Mouse (Mus musculus) lung, postnatal 0 days (tissue): ENCODE results near the gene Rfk. TPM values are rescaled to one million over a fixed set of nuclear protein-coding genes. Genes with fewer than 3 reads are reported as not detected.

Experiments used
- ATAC-seq: fragments of 200-750 bp; cut with Nextera tagmentation; 2 replicates; pipeline ENCODE4 v1.8.0; 2017; ENCODE audit warnings: moderate library complexity
- DNase-seq: peaks from one replicate; pipeline ENCODE4 v3.0.0-alpha.2; 2016; ENCODE audit warnings: low spot score
- H3K27ac ChIP-seq: fragments of 300-500 bp; sonication (generic); 2 replicates; pipeline ENCODE4 v1.5.1; 2014; ENCODE audit warnings: antibody characterized with exemption, mild to moderate bottlenecking, low read length, mixed read lengths
- H3K27me3 ChIP-seq: fragments of 300-500 bp; sonication (generic); replicated peaks from 2 replicates; pipeline ENCODE4 v1.6.1; 2014; ENCODE audit warnings: low read length, mixed read lengths; ENCODE audit not compliant: insufficient read depth
- H3K36me3 ChIP-seq: fragments of 300-500 bp; sonication (generic); 2 replicates; pipeline ENCODE4 v1.6.1; 2014; ENCODE audit warnings: low read length, mixed read lengths; ENCODE audit not compliant: insufficient read depth
- H3K4me1 ChIP-seq: fragments of 300-500 bp; sonication (generic); 2 replicates; pipeline ENCODE4 v1.6.1; 2014; ENCODE audit warnings: antibody characterized with exemption, low read depth, low read length, mixed read lengths; ENCODE audit not compliant: insufficient read depth
- H3K4me2 ChIP-seq: fragments of 300-500 bp; sonication (generic); replicated peaks from 2 replicates; pipeline ENCODE4 v1.6.1; 2014; ENCODE audit warnings: low read depth, mild to moderate bottlenecking, low read length, moderate library complexity, mixed read lengths
- H3K4me3 ChIP-seq: fragments of 300-500 bp; sonication (generic); 2 replicates; pipeline ENCODE4 v1.5.1; 2014; ENCODE audit warnings: low read depth, low read length
- H3K9ac ChIP-seq: fragments of 300-500 bp; sonication (generic); replicated peaks from 2 replicates; pipeline ENCODE4 v1.6.1; 2014; ENCODE audit warnings: low read depth, mild to moderate bottlenecking
- H3K9me3 ChIP-seq: fragments of 300-500 bp; sonication (generic); 2 replicates; pipeline ENCODE4 v1.6.1; 2016; ENCODE audit warnings: low read length, mixed read lengths
- CTCF ChIP-seq: IDR thresholded peaks from 2 replicates; pipeline ENCODE4 v1.5.1; 2016; ENCODE audit warnings: antibody characterized with exemption, mild to moderate bottlenecking
- EP300 ChIP-seq: IDR thresholded peaks from 2 replicates; pipeline ENCODE4 v1.6.1; 2016; ENCODE audit warnings: antibody characterized with exemption, mild to moderate bottlenecking, control low read depth
- WGBS: fragments of 180-500 bp; shearing (Covaris S2); extraction: QIAGEN DNeasy Blood & Tissue Kit; methylation state at CpG from one replicate; pipeline ENCODE4 v1.1.7; 2014; 5-methylcytosine and 5-hydroxymethylcytosine counted together
- polyA plus RNA-seq: library from polyadenylated mRNA; unstranded; fragments of >200 nt; fragmentation: Nextera tagmentation; extraction: Ambion mirVana; gene quantifications from 2 replicates; pipeline ENCODE4 v1.2.1, GENCODE M21; 2015

Gene Rfk
- polyA plus RNA-seq, 1 experiment from 2014 or later: 77.4 TPM

DNA sequence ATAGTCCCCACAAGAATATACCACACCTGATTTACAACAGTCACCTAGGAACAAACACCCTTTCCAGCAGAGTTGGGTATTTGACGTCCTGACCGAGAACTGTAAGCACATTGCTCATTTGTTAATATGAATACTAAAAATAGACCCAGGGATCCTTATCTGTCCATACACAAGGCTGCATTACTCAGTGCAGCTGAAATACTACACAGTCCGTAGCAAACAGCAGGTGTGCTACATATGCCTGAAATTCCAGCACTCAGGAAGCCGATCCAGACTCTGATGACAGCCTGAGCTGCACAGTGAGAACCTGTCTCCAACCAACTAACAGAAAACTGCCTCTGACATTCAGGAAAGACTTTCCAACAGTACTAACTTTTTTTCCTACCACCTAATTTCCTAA, 39.0 kb upstream of the Rfk start:
- WGBS: 39% methylated on average over 4 of the region's 4 CpGs
- no peaks in the 10 kb centered on the region for H3K36me3 ChIP-seq
- H3K4me2 ChIP-seq: peak overlapping the region; percentile 64; the same call in 1 of the 2 replicates
- no peak for TF ChIP-seq EP300
- no peak for TF ChIP-seq CTCF
- H3K4me3 ChIP-seq: no peak overlapping the region; the same call in 1 of the 2 replicates
- H3K27ac ChIP-seq: no peak overlapping the region
- no peak for ATAC-seq
- no peaks in the 10 kb centered on the region for H3K9me3 ChIP-seq
- H3K4me1 ChIP-seq: no peaks in the 10 kb centered on the region
- DNase-seq: no peak
- no peak overlapping the region for H3K9ac ChIP-seq
- 0 out of 2 replicates have a peak, but pooled peaks cover 3% of the 10 kb centered on the region for H3K27me3 ChIP-seq

DNA sequence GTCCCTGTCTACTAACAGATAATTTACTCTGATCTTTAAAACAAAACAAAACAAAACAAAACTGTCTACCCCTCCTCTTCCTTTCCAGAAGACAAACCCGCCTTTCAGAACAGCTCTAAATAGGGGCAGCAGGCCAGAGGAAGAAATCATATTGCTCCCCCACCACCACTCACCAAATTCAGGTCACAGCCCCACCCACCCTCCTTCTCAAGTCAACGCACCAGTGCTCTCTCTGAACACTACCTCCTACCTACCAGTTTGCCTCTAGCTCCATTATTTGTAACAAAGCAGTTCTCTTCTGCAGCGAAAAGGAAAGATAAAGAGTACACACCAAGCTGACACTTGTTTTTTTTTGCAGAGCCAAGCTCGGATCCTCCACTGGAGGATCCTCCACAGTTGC, 38.5 kb upstream of the Rfk start:
- no peaks in the 10 kb centered on the region for H3K9me3 ChIP-seq
- no peaks in the 10 kb centered on the region for H3K4me1 ChIP-seq
- no peak overlapping the region for H3K27ac ChIP-seq
- H3K4me3 ChIP-seq: peak overlapping the region; percentile 36; the same call in 1 of the 2 replicates
- 0 out of 2 replicates have a peak, but pooled peaks cover 3% of the 10 kb centered on the region for H3K27me3 ChIP-seq
- TF ChIP-seq CTCF (no peak), EP300 (no peak)
- H3K9ac ChIP-seq: no peak overlapping the region
- H3K4me2 ChIP-seq: peak overlapping the region; percentile 64; the same call in 1 of the 2 replicates
- ATAC-seq: no peak
- no peak for DNase-seq
- WGBS: 36% methylated on average over 4 of the region's 4 CpGs
- H3K36me3 ChIP-seq: no peaks in the 10 kb centered on the region

DNA sequence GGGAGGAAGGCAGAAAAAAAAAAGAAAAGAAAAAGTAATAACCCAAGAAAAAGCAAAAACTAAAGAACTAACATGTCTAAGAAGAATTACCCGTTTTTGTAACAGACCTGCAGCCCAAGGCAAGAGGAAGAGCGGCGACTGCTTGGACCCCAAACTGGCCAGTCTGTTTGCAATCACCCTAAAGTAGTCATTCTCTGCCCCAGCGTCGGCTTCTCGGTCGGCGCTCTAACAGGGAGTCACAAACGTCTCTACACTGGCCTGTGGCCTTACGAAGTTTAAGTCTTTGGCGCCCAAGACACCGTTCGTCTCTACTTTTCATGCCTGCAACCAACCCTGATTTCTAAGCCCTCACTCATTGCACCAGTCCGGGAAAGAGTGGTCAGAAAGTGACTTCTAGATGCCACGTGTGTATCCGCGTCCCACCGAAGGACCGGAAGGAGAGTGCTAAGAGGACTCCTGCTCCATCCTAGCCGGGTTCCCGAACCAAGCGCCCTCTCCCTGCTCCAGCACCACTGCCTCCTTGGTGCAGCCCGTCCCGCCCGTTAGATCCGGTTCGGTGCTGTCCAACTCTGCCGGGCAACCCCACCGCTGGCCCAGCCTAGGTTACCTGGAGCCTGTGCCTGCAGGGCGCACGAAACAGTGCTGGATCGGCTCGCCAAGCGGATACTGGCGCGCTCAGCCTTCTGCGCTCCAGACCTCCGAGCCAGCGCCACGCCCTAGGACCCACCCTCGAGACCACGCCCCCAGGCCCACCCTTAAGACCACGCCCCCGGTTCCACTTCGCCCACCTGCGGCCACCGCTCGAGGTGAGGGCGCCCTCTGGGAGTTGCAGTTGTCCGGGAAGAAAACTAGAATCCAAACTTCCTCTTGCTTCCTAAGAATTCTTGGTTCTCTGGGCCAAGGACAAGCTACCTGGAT, 37.6 kb upstream of the Rfk start:
- H3K4me2 ChIP-seq: peak overlapping the region; percentile 64
- no peaks in the 10 kb centered on the region for H3K36me3 ChIP-seq
- H3K4me3 ChIP-seq: peak overlapping the region; percentile 36
- 0 out of 2 replicates have a peak, but pooled peaks cover 3% of the 10 kb centered on the region for H3K27me3 ChIP-seq
- 2% methylated on average over 50 of the region's 50 CpGs for WGBS
- peak; percentile 37 for TF ChIP-seq CTCF
- TF ChIP-seq EP300: no peak
- no peak overlapping the region for H3K9ac ChIP-seq
- ATAC-seq (peak; percentile 81), DNase-seq (peak; percentile 62)
- H3K4me1 ChIP-seq: no peaks in the 10 kb centered on the region
- no peaks in the 10 kb centered on the region for H3K9me3 ChIP-seq
- no peak overlapping the region for H3K27ac ChIP-seq

DNA sequence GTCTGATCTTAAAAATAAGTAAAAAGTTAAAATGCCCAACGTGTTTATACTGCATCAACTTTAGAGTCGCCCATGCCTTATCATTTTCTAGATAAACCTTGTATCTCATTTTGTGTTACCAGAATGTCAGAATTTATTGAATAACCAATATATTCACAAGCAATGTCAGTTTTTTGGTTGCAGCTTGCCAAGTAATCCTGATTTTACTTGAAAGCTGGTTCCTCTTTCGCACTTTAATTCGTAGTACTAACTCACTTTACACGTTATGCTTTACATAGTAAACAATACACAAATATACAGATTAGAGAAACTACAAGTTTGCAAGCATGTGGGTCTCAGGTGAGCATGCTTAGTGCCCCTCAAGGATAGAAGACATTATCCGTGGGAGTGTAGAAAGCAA, 36.9 kb upstream of the Rfk start:
- TF ChIP-seq EP300 (no peak), CTCF (no peak)
- Histone ChIP-seq H3K9ac (no peak overlapping the region), H3K4me3 (no peak overlapping the region), H3K4me1 (no peaks in the 10 kb centered on the region), H3K9me3 (no peaks in the 10 kb centered on the region), H3K36me3 (no peaks in the 10 kb centered on the region), H3K27me3 (0 out of 2 replicates have a peak, but pooled peaks cover 3% of the 10 kb centered on the region), H3K4me2 (no peak overlapping the region), H3K27ac (no peak overlapping the region)
- ATAC-seq (no peak), DNase-seq (no peak)
- 65% methylated on average over 6 of the region's 6 CpGs for WGBS

DNA sequence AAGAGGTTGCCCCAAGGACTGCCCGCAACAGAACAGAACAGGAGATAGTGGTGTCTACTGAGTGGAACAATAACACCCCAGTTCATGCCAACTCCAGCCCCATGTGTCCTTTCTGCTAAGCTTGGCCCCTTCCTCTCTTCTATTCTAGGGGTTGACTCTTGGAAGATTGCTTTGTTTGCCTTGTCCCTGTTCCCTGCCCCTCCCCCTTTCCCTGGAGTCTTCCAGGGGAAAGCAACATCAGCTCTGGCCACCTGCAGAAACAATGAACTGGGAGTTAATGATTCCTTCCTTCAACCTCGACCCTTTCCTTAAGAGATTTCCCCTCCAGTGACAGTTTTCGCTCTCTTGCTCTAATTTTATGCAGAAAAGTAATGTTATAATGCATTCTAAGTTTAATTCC, 36.5 kb upstream of the Rfk start:
- no peak overlapping the region for H3K4me3 ChIP-seq
- ATAC-seq (no peak), DNase-seq (no peak)
- no peaks in the 10 kb centered on the region for H3K36me3 ChIP-seq
- H3K9ac ChIP-seq: no peak overlapping the region
- no peaks in the 10 kb centered on the region for H3K9me3 ChIP-seq
- H3K27ac ChIP-seq: no peak overlapping the region
- 62% methylated on average over 3 of the region's 3 CpGs for WGBS
- H3K4me2 ChIP-seq: no peak overlapping the region
- TF ChIP-seq EP300: no peak
- TF ChIP-seq CTCF: no peak
- H3K4me1 ChIP-seq: no peaks in the 10 kb centered on the region
- 0 out of 2 replicates have a peak, but pooled peaks cover 3% of the 10 kb centered on the region for H3K27me3 ChIP-seq

DNA sequence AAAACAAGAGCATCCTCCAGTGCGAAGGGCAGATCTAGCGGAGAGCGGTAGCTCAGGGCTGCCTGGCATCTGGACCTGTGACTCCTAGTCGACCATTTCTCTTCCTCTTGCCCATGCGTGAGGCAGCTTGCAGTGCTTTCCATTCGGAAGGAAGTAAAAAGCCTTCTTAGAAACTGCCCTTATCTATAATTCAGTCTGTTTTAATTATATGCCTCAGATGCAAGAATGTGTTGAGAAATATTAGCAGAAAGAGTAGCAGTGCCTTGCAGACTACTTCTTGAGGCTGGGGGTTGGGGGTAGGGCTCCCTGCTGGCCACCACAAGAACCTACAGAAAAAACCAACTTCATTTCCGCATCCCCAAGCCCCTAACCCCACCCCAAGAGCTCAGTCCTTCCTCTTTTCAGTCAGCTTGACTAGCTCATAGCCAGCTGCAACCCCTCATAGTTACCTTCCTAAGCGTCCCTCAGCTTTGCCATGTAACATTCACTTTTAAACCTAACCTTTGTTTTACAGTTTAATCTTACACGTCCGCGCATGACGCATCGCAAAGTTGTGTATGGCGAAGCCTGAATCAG, 34.4 kb upstream of the Rfk start:
- DNase-seq: peak; percentile 54
- 62% methylated on average over 14 of the region's 14 CpGs for WGBS

More for the DNA sequence above, 34.4 kb upstream of the Rfk start:
- Histone ChIP-seq H3K4me2 (no peak overlapping the region), H3K9me3 (no peaks in the 10 kb centered on the region), H3K9ac (no peak overlapping the region), H3K27ac (no peak overlapping the region), H3K36me3 (no peaks in the 10 kb centered on the region), H3K4me1 (no peaks in the 10 kb centered on the region), H3K4me3 (no peak overlapping the region), H3K27me3 (0 out of 2 replicates have a peak, but pooled peaks cover 3% of the 10 kb centered on the region)
- TF ChIP-seq CTCF (no peak), EP300 (no peak)
- ATAC-seq: peak; percentile 37
